9 mouse cellular contexts compared by ENCODE assay signal in genomic region chr2:4412870-4413595, GRCm38 (mm10).
A peak's percentile ranks its signal among the peaks of the same experiment; 100 is the strongest.
DNase-seq lines count a peak whose midpoint lies in the region; ATAC-seq and TF ChIP-seq lines count a peak whose summit lies in the region.
"Had no signal": no experiment of that assay in that cellular context is flagged by ENCODE, and none has a peak within 500 bp of the region (broad histone marks: within the 10 kb centered on the region; RNA-seq: fewer than 3 reads in every experiment).

No protein-coding gene starts in this region.

- H3K4me1 ChIP-seq in hindbrain, postnatal 0 days (ENCODE audit: insufficient read depth, low read length) = peaks cover 28% of the 10 kb centered on the region
- no peaks in the 10 kb centered on the region for H3K4me1 ChIP-seq in stomach, postnatal 0 days (replicated peaks; ENCODE audit: control insufficient read depth, insufficient read depth)
- H3K4me1 ChIP-seq in liver, postnatal 0 days (ENCODE audit: insufficient read depth) = no peaks in the 10 kb centered on the region
- H3K4me1 ChIP-seq: liver, embryonic 15.5 days had no signal

- no peaks in the 10 kb centered on the region for H3K9me3 ChIP-seq in hindbrain, postnatal 0 days (ENCODE audit: low read length)
- no peaks in the 10 kb centered on the region for H3K9me3 ChIP-seq in stomach, postnatal 0 days (ENCODE audit: control insufficient read depth, low read length)
- no peaks in the 10 kb centered on the region for H3K9me3 ChIP-seq in liver, postnatal 0 days (ENCODE audit: low read length)
- H3K9me3 ChIP-seq: liver, embryonic 15.5 days had no signal

- no peak for TF ChIP-seq EP300 in stomach, postnatal 0 days (optimal IDR thresholded peaks at IDR 0.05)
- no peak for TF ChIP-seq EP300 in liver, postnatal 0 days (IDR thresholded peaks at IDR 0.05; ENCODE audit: low read depth)

- no peak overlapping the region for H3K9ac ChIP-seq in hindbrain, postnatal 0 days (replicated peaks; ENCODE audit: low read length)
- H3K9ac ChIP-seq in stomach, postnatal 0 days (ENCODE audit: low read length) = no peak overlapping the region
- no peak overlapping the region for H3K9ac ChIP-seq in liver, postnatal 0 days (replicated peaks)
- H3K9ac ChIP-seq: liver, embryonic 15.5 days had no signal

- no peak for TF ChIP-seq CTCF in gastrocnemius, adult 2 months (IDR thresholded peaks at IDR 0.05)
- TF ChIP-seq CTCF in hindbrain, postnatal 0 days (IDR thresholded peaks at IDR 0.05; ENCODE audit: low read depth) = no peak
- no peak for TF ChIP-seq CTCF in stomach, postnatal 0 days (IDR thresholded peaks at IDR 0.05; ENCODE audit: low read depth)
- no peak for TF ChIP-seq CTCF in liver, postnatal 0 days (IDR thresholded peaks at IDR 0.05; ENCODE audit: low read depth)

- H3K36me3 ChIP-seq in hindbrain, postnatal 0 days (ENCODE audit: insufficient read depth, low read length) = no peaks in the 10 kb centered on the region
- H3K36me3 ChIP-seq in stomach, postnatal 0 days (ENCODE audit: control insufficient read depth, insufficient read depth, low read length) = no peaks in the 10 kb centered on the region
- H3K36me3 ChIP-seq in liver, postnatal 0 days (replicated peaks; ENCODE audit: insufficient read depth, low read length) = no peaks in the 10 kb centered on the region
- H3K36me3 ChIP-seq: liver, embryonic 15.5 days had no signal

- no peak overlapping the region for H3K4me3 ChIP-seq in gastrocnemius, adult 2 months
- H3K4me3 ChIP-seq in hindbrain, postnatal 0 days (ENCODE audit: low read length) = no peak overlapping the region
- H3K4me3 ChIP-seq in stomach, postnatal 0 days (ENCODE audit: low read depth, low read length) = no peak overlapping the region
- H3K4me3 ChIP-seq in liver, postnatal 0 days (ENCODE audit: low read depth, low read length) = no peak overlapping the region
- H3K4me3 ChIP-seq: liver, embryonic 15.5 days had no signal

- ATAC-seq in hindbrain, postnatal 0 days = no peak
- ATAC-seq in stomach, postnatal 0 days (ENCODE audit: low FRiP score, low TSS enrichment) = peak; percentile 64; the same call in 1 of the 2 replicates
- ATAC-seq in liver, postnatal 0 days = no peak

- H3K27me3 ChIP-seq in hindbrain, postnatal 0 days (ENCODE audit: insufficient read depth, low read length) = no peaks in the 10 kb centered on the region
- H3K27me3 ChIP-seq in stomach, postnatal 0 days (ENCODE audit: control insufficient read depth, insufficient read depth, low read length) = no peaks in the 10 kb centered on the region
- H3K27me3 ChIP-seq in liver, postnatal 0 days (ENCODE audit: insufficient read depth, low read length) = no peaks in the 10 kb centered on the region
- H3K27me3 ChIP-seq: liver, embryonic 15.5 days had no signal

- H3K4me2 ChIP-seq in hindbrain, postnatal 0 days (ENCODE audit: low read depth, low read length) = no peak overlapping the region
- H3K4me2 ChIP-seq in stomach, postnatal 0 days (replicated peaks; ENCODE audit: low read depth) = no peak overlapping the region
- no peak overlapping the region for H3K4me2 ChIP-seq in liver, postnatal 0 days (ENCODE audit: low read depth, low read length)
- H3K4me2 ChIP-seq: liver, embryonic 15.5 days had no signal

- 25% methylated on average over 5 of the region's 5 CpGs for WGBS in hindbrain, postnatal 0 days
- 24% methylated on average over 5 of the region's 5 CpGs for WGBS in stomach, postnatal 0 days
- WGBS in liver, postnatal 0 days (ENCODE audit: insufficient replicate concordance) = 62% methylated on average over 5 of the region's 5 CpGs

- intact Hi-C loops in gastrocnemius, adult 2 months (cut with DNase I) = no loop called here

- peak; percentile 29 for DNase-seq in gastrocnemius, adult 2 months
- DNase-seq in gastrocnemius, adult 18-20 months (ENCODE audit: low spot score) = no peak
- DNase-seq in right cerebral cortex, adult 18-20 months = peak; percentile 42
- DNase-seq in right cerebral cortex, postnatal 36 days (ENCODE audit: low spot score in 2 of 2) = no peak
- DNase-seq in hindbrain, postnatal 0 days (ENCODE audit: low spot score) = peak; percentile 71
- peak; percentile 45 for DNase-seq in stomach, postnatal 0 days (ENCODE audit: low spot score)
- no peak for DNase-seq in thymus, postnatal 10 days (ENCODE audit: low spot score in 2 of 2)
- DNase-seq in liver, postnatal 0 days = no peak

- H3K27ac ChIP-seq in gastrocnemius, adult 2 months = no peak overlapping the region
- H3K27ac ChIP-seq in hindbrain, postnatal 0 days = peak overlapping the region; percentile 22; the same call in 1 of the 2 replicates
- H3K27ac ChIP-seq in stomach, postnatal 0 days (replicated peaks) = no peak overlapping the region
- no peak overlapping the region for H3K27ac ChIP-seq in liver, postnatal 0 days (ENCODE audit: low read depth)
- H3K27ac ChIP-seq: liver, embryonic 15.5 days had no signal

Comparison
In these comparisons a context has a peak if more than half of its experiments do, and no peak if none do; other contexts are left out.
1. DNase-seq: peak in gastrocnemius, adult 2 months (single experiment), right cerebral cortex, adult 18-20 months (single experiment), hindbrain, postnatal 0 days (single experiment) and stomach, postnatal 0 days (single experiment); none in gastrocnemius, adult 18-20 months (single experiment), right cerebral cortex, postnatal 36 days (0 of 2), thymus, postnatal 10 days (0 of 2) and liver, postnatal 0 days (single experiment).